ENCODE assay signal across 12 mouse cellular contexts in the genomic region with DNA sequence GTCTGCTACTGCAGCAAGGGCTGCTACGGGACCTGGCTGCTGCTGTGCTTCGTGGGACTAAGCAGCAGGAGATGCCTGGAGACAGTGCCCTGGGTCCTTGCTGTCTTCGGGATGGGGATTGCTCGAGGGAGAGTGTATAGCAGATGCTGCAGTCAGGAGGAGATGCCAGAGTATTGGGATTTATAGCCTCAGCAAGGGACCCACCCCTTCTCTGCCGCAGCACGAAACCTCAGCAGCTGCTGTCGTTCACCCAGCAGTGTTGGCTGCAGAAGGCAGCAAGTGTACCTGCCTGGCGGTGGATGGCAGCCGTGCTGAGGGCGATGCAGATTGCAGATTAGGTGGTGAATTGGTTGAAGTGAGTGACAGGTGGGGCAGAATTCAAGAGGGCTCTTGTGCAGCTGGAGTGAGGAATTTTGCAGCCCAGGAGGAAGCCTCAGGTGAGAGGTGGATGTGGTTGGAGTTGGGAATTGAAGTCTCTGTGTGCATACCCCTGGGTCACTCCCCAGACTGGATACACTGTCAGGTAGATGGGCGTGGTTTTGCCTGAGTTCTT. TPM values are rescaled to one million over a fixed set of nuclear protein-coding genes. Genes with fewer than 3 reads are reported as not detected.
DNase-seq lines count a peak whose midpoint lies in the region; ATAC-seq and TF ChIP-seq lines count a peak whose summit lies in the region.
"Had no signal": no experiment of that assay in that cellular context is flagged by ENCODE, and none has a peak within 500 bp of the region (broad histone marks: within the 10 kb centered on the region; RNA-seq: fewer than 3 reads in every experiment).

No protein-coding gene starts in this region.

- peak overlapping the region; percentile 23; the same call in 1 of the 2 replicates for H3K27ac ChIP-seq in forebrain, embryonic 15.5 days (replicated peaks)
- H3K27ac ChIP-seq in forebrain, embryonic 11.5 days (ENCODE audit: low read depth, low read length): no peak overlapping the region
- H3K27ac ChIP-seq in lung, embryonic 16.5 days (ENCODE audit: low read length): no peak overlapping the region
- H3K27ac ChIP-seq in hindbrain, postnatal 0 days: peak overlapping the region; percentile 64
- H3K27ac ChIP-seq in neural tube, embryonic 15.5 days (replicated peaks): peak overlapping the region; percentile 73

- no peak overlapping the region for H3K4me2 ChIP-seq in forebrain, embryonic 15.5 days (replicated peaks)
- no peak overlapping the region for H3K4me2 ChIP-seq in forebrain, embryonic 11.5 days (ENCODE audit: low read depth, low read length, severe bottlenecking)
- no peak overlapping the region for H3K4me2 ChIP-seq in lung, embryonic 16.5 days (ENCODE audit: low read depth, low read length)
- H3K4me2 ChIP-seq in hindbrain, postnatal 0 days (ENCODE audit: low read depth, low read length): 0 out of 2 replicates have a peak overlapping the region, but pooled peaks have one; percentile 16
- peak overlapping the region; percentile 13 for H3K4me2 ChIP-seq in neural tube, embryonic 15.5 days

- ATAC-seq in forebrain, embryonic 15.5 days (replicated peaks): no peak
- ATAC-seq in forebrain, embryonic 11.5 days (replicated peaks; ENCODE audit: low FRiP score): no peak
- ATAC-seq in lung, embryonic 16.5 days (ENCODE audit: low read depth): 0 out of 2 replicates have a peak, but pooled peaks have one; percentile 31
- no peak for ATAC-seq in hindbrain, postnatal 0 days
- peak; percentile 65; the same call in 1 of the 2 replicates for ATAC-seq in neural tube, embryonic 15.5 days (ENCODE audit: low FRiP score)
- ATAC-seq: Patski had no signal

- no peak overlapping the region for H3K4me3 ChIP-seq in forebrain, embryonic 15.5 days
- H3K4me3 ChIP-seq in forebrain, embryonic 11.5 days (ENCODE audit: low read depth, low read length): no peak overlapping the region
- H3K4me3 ChIP-seq in lung, embryonic 16.5 days (ENCODE audit: low read length): no peak overlapping the region
- H3K4me3 ChIP-seq in hindbrain, postnatal 0 days (ENCODE audit: low read length): no peak overlapping the region
- H3K4me3 ChIP-seq in neural tube, embryonic 15.5 days (replicated peaks): no peak overlapping the region

- no peaks in the 10 kb centered on the region for H3K9me3 ChIP-seq in forebrain, embryonic 15.5 days
- no peaks in the 10 kb centered on the region for H3K9me3 ChIP-seq in forebrain, embryonic 11.5 days (ENCODE audit: control insufficient read depth, low read length)
- no peaks in the 10 kb centered on the region for H3K9me3 ChIP-seq in lung, embryonic 16.5 days (ENCODE audit: control insufficient read depth, low read length)
- no peaks in the 10 kb centered on the region for H3K9me3 ChIP-seq in hindbrain, postnatal 0 days (ENCODE audit: low read length)
- no peaks in the 10 kb centered on the region for H3K9me3 ChIP-seq in neural tube, embryonic 15.5 days (replicated peaks)

- DNase-seq in forebrain, embryonic 11.5 days (ENCODE audit: low spot score): no peak
- no peak for DNase-seq in lung, postnatal 14 days
- peak; percentile 35 for DNase-seq in hindbrain, postnatal 0 days (ENCODE audit: low spot score)
- no peak for DNase-seq in urinary bladder, postnatal 4 days (ENCODE audit: low spot score in 2 of 2)
- no peak for DNase-seq in heart, postnatal 4 days
- DNase-seq: adrenal gland, postnatal 36 days; cerebellum, postnatal 10 days; thymus, postnatal 14 days had no signal

- peaks cover 24% of the 10 kb centered on the region for H3K36me3 ChIP-seq in forebrain, embryonic 15.5 days
- H3K36me3 ChIP-seq in forebrain, embryonic 11.5 days (ENCODE audit: control insufficient read depth, insufficient read depth, low read length): peaks cover 17% of the 10 kb centered on the region
- peaks cover 20% of the 10 kb centered on the region for H3K36me3 ChIP-seq in lung, embryonic 16.5 days (ENCODE audit: control insufficient read depth, insufficient read depth, low read length)
- peaks cover 13% of the 10 kb centered on the region; the same call in 1 of the 2 replicates for H3K36me3 ChIP-seq in hindbrain, postnatal 0 days (ENCODE audit: insufficient read depth, low read length)
- H3K36me3 ChIP-seq in neural tube, embryonic 15.5 days: peaks cover 14% of the 10 kb centered on the region

- H3K4me1 ChIP-seq in forebrain, embryonic 15.5 days: peaks cover 28% of the 10 kb centered on the region
- 0 out of 2 replicates have a peak, but pooled peaks cover 2% of the 10 kb centered on the region for H3K4me1 ChIP-seq in forebrain, embryonic 11.5 days (replicated peaks; ENCODE audit: control insufficient read depth, insufficient read depth, low read length)
- no peaks in the 10 kb centered on the region for H3K4me1 ChIP-seq in lung, embryonic 16.5 days (replicated peaks; ENCODE audit: control insufficient read depth, insufficient read depth, low read length)
- H3K4me1 ChIP-seq in hindbrain, postnatal 0 days (ENCODE audit: insufficient read depth, low read length): peaks cover 13% of the 10 kb centered on the region; the same call in 1 of the 2 replicates
- peaks cover 46% of the 10 kb centered on the region for H3K4me1 ChIP-seq in neural tube, embryonic 15.5 days

- 81% methylated on average over 11 of the region's 11 CpGs for WGBS in forebrain, embryonic 15.5 days
- 93% methylated on average over 11 of the region's 11 CpGs for WGBS in forebrain, embryonic 11.5 days
- 79% methylated on average over 11 of the region's 11 CpGs for WGBS in lung, embryonic 16.5 days
- WGBS in hindbrain, postnatal 0 days: 43% methylated on average over 11 of the region's 11 CpGs
- WGBS in neural tube, embryonic 15.5 days: 27% methylated on average over 11 of the region's 11 CpGs

- TF ChIP-seq CTCF in hindbrain, postnatal 0 days (IDR thresholded peaks at IDR 0.05; ENCODE audit: low read depth): no peak

- H3K27me3 ChIP-seq in forebrain, embryonic 15.5 days: no peaks in the 10 kb centered on the region
- H3K27me3 ChIP-seq in forebrain, embryonic 11.5 days (ENCODE audit: control insufficient read depth, insufficient read depth, low read length): no peaks in the 10 kb centered on the region
- H3K27me3 ChIP-seq in lung, embryonic 16.5 days (ENCODE audit: control insufficient read depth, insufficient read depth, low read depth, low read length): no peaks in the 10 kb centered on the region
- no peaks in the 10 kb centered on the region for H3K27me3 ChIP-seq in hindbrain, postnatal 0 days (ENCODE audit: insufficient read depth, low read length)
- no peaks in the 10 kb centered on the region for H3K27me3 ChIP-seq in neural tube, embryonic 15.5 days (replicated peaks)
- H3K27me3 ChIP-seq: Patski had no signal

- no peak overlapping the region for H3K9ac ChIP-seq in forebrain, embryonic 15.5 days (replicated peaks)
- H3K9ac ChIP-seq in forebrain, embryonic 11.5 days (ENCODE audit: low read length): no peak overlapping the region
- H3K9ac ChIP-seq in lung, embryonic 16.5 days (ENCODE audit: low read length): no peak overlapping the region
- no peak overlapping the region; the same call in 1 of the 2 replicates for H3K9ac ChIP-seq in hindbrain, postnatal 0 days (replicated peaks; ENCODE audit: low read length)
- H3K9ac ChIP-seq in neural tube, embryonic 15.5 days (replicated peaks): peak overlapping the region; percentile 26; the same call in 1 of the 2 replicates

RNA-seq across cellular contexts. Expression of gene Eif4g3, which starts 24.3 kb away (rescaled TPM):
- 48.6 and 49.7 TPM in 2 replicates for polyA plus RNA-seq in forebrain, embryonic 15.5 days (2015; fragmentation: Nextera tagmentation; extraction: Ambion mirVana)
- 57.3 and 57.6 TPM in 2 replicates for polyA plus RNA-seq in forebrain, embryonic 11.5 days (2014; fragmentation: Nextera tagmentation; extraction: Ambion mirVana)
- 23.8 and 24.8 TPM in 2 replicates for polyA plus RNA-seq in lung, embryonic 16.5 days (2015; fragmentation: Nextera tagmentation; extraction: Ambion mirVana)
- 51.1 and 55.9 TPM in 2 replicates for total RNA-seq in hindbrain, postnatal 0 days (2014; rRNA removed)
- 32.3 and 36.5 TPM in 2 replicates for polyA plus RNA-seq in hindbrain, postnatal 0 days (2015; fragmentation: Nextera tagmentation; extraction: Ambion mirVana)
- polyA plus RNA-seq in neural tube, embryonic 15.5 days (2015; fragmentation: Nextera tagmentation; extraction: Ambion mirVana): 45.7 and 49.5 TPM in 2 replicates
- total RNA-seq in heart, postnatal 4 days (2021): 10 to 100 TPM; 57.8 to 59.2 TPM

Comparison
In these comparisons a context has a peak if more than half of its experiments do, and no peak if none do; other contexts are left out.
1. H3K27ac ChIP-seq: peak in forebrain, embryonic 15.5 days (single experiment), hindbrain, postnatal 0 days (single experiment) and neural tube, embryonic 15.5 days (single experiment); none in forebrain, embryonic 11.5 days (single experiment) and lung, embryonic 16.5 days (single experiment).
2. ATAC-seq: peak in lung, embryonic 16.5 days (single experiment) and neural tube, embryonic 15.5 days (single experiment); none in forebrain, embryonic 15.5 days (single experiment), forebrain, embryonic 11.5 days (single experiment) and hindbrain, postnatal 0 days (single experiment).
3. H3K4me2 ChIP-seq: peak in hindbrain, postnatal 0 days (single experiment) and neural tube, embryonic 15.5 days (single experiment); none in forebrain, embryonic 15.5 days (single experiment), forebrain, embryonic 11.5 days (single experiment) and lung, embryonic 16.5 days (single experiment).